Mouse (Mus musculus) urinary bladder, postnatal 4 days (tissue): Measurements from ENCODE around the gene Men1.
"Not testable (repeated sequence)": the region's sequence is repeated elsewhere in the genome, so short reads cannot be mapped to it uniquely, and the experiment has no call there.

Source experiments
- DNase-seq, 2 experiments: peaks; one replicate each; pipeline ENCODE4 v3.0.0; 2021 to 2022; ENCODE audit warnings: low spot score in 2 of 2

The Men1 gene

DNA sequence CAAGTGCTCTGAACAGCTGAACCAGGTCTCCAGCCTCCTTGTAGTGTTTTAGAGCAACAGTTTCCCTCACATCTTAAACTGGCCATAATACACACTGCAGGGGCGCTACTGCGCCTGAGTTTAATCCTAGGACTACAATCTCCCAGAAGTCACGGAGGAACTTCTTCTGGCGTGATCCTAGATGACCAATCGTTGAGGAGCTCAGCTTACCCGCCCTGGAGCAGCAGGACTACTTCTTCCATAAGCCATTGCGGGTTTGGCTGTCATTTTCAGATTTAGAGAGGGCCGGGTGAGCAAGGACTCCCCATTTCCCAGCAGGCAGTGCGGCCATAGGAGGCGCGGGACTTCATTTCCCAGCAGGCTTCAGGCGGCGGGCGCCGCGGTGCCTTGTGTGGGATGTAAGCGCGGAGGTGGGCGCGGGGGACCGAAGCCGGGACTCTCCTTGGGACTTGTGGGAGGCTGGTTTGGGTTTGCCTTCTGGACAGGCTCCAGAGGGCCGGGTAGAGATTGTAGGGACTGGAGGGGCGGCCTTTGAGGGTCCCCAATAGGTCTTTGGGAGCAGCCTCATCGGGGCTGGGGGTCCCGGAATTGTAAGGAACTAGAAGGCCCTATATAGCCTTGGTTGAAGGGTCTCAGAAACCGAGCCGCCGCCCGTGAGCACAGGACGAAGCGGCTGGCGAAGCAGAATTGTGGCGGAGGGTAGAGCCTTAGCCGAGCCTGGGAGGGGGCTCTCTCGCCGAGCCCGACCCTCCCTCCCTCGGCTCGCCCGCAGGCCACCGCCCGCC is at the start of gene Men1:
TSS of gene Men1 (plus strand) at position 307 of the 785 bp plus-strand sequence.
- peak; percentile 91 for DNase-seq

DNA sequence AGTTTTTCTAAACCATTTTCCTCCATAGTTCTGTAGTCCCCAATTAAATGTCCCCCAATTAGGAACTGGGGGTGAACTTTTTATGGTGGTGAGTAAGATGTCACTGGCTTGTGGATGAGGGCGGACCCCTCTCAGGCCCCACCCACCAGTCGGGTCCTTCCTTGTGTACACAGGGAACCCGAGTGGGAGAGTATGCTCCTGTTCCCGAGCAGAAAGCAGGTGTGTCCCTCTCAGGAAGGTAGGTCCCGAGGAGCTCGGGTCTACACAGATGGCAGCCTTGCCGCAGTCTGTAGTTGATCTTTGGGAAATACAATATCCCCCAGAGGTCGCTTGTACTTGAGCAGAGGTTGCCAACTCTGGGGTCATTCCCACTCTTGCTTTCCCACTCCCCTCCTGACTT is 49.6 kb upstream of the Men1 start:
- no peak for DNase-seq

DNA sequence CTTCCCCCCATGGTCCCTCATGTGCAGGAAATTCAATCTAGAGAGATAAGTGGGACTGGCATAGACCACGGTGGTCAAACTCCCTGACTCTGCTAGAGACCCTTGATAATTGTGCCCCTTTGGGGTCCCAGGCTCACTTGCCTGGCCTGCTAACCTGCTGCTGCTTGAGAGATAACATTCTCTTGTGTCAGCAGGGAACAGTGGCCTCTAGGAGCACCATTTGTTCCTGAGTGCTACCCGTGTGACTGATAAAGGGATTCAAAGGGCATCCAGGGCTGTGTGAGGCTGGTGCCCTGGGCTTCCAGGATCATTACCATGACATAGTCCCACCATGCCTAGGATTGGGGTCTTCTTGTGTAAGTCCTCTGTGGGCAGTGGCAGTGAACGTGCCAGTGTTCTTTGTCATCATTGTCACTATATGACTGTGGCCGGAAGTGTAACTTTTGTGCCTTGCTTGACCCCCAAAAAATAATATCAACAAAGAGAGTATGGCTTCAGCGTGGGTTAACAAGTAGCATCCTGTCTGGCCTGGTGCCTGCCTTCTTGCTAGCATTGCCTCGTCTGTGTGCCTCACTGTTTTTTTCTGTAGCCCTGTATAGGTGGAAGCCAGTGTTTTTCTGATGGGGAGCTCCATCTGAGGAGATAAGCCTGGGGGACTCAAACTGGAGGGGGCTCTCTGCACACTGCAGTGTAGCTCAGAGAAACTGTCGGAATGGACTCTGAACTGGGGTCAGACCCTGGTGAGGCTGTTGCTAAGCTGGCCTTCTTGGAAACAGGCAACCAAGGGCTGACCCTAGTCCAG is 48.9 kb upstream of the Men1 start:
- no peak for DNase-seq

DNA sequence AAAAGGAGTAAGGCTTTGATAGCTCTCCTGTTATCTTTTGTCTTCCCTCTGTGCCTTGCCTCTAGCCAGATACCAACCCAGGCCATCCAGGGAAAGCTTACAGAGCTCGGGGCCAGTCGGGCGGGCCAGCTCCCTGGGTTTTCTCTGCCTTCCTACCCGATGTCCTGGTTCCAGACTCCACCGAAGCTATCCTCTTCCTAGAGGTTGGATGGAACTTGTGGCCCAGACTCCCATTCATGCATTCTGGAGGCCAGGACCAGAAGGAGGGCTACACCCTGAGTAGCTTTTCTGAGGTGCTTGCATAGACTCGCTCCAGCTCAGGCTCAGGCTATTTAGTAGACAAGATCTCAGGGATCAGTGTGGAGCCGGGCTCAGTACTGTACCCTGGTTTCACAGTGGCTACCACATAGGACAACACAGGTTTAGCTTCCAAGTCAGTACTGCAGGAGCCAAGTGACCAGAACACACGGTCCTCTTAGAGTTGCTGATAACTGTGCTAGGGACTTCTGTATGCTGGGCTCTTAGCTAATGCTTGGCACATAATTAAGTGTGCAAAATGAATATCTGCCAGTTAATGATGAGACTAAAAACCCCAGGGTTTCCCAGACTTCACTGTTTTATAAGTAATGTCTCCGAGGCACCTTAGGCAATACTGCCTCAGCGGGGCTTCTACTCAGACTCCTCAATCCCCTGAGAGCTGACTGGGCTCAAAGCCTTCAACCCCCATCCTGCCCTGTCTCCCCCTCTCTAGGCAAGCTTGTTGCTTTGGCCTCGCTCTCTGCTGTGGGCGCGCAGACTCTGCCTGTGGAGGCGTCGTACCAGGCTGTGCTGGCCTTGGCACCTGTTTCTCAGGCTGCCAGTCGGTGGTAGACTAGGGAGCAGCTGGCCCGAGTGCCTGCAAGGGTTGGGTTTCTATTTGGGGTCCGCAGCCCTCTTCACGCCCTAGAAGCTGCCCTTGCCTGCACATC is 48.1 kb upstream of the Men1 start:
- no peak for DNase-seq

DNA sequence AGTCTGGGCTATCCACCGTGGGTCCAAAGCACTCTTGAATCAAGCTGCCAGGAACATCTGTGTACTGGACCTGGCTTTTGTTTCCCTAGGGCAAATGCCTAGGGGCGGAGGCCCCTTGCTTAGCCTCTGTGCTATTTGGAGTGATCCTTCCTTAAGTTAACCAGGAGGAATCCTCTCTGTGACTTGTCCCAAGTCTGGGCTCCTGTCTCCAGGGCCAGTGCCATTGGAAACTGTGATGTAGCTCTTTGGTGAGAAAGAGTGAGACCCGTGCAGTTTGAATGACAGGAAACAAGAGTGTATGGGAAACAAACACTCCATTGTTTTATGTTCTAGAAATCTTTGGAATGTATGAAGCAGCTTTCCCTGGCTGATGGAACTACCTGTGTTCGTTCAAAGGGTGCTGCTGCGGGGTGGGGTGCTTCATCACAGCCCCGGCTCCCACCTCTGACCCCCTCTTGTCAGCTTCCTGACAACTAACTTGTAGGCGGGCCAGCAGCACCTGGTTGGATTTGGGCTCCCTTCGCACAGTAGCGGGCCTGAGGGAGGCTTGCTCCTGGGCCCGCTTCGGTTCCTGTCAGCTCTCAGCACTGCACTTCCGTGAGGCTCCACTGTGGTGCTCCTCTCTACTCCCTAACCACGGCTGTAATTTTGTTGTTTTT is 46.4 kb upstream of the Men1 start:
- DNase-seq = no peak

DNA sequence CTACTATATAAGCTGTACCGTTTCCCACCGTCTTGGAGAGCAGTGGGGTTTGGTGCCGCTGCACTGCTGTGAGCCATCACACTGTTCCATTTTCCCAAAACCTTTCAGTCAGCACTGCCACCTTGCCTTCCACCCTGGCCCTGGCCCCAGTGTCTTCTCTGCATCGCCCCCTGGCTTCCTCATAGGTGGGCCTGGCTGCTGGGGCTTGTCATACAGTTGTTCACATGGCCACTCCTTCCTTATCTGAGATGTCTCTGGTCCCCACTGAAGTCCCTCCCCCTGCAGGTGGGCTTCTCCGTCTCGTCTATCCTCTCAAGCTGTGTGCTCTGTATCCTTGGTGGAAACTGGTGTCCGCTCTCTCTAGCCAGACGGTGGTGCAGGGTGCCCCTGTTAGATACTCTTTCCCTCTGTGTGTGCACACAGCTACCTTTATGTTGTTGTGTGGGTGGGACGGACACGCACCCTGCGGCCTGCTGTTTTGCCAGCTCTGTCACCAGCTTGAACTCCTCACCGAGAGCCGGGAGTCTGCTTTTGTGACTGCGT is 45.0 kb upstream of the Men1 start:
- no peak for DNase-seq

DNA sequence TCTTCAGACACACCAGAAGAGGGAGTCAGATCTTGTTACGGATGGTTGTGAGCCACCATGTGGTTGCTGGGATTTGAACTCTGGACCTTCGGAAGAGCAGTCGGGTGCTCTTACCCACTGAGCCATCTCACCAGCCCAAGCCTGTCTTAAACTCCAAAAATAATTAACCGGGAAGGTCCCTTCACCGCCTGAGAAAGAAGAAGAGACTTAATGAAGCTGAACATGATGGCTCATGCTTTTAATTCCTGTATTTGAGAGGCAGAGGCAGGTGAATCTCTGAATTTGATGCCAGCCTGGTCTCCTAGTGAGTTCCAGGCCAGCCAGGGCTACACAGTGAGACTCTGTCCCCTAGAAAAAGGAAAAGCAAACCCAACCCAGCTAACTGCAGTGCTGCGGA is 44.1 kb upstream of the Men1 start:
- not testable (repeated sequence) for DNase-seq

DNA sequence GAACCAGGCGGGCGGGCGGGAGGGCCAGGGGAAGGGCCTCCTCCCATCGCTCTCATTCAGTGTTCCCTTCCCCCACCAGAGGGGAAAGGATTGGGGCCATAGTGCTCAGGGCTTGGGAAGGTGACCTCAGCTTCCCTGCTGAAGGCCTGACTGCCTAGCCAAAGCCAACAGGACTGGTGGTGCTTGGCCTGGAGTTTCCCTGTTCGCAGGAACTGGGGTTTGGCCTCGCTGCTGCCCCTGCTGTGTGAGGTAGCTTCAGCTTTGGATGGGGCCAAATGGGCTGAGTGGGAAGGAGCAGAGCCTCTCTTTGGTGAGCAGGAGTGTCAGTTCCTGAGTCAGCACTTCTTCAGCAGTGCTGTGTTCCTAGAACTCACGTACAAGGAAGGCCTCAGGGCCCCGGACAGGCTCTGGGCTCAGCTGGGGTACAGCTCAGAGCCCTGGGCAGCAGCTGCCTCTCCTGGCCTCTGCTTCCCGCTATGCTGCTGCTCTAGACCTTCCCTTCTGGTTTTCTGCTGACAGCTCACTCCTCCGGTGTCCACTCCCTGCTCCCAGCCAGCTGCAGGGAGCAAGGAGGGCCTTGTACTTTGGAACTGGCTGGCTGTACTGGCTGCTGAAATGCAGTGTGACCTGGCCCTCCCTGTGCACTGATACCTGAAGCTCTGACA is 43.5 kb upstream of the Men1 start:
- no peak for DNase-seq

DNA sequence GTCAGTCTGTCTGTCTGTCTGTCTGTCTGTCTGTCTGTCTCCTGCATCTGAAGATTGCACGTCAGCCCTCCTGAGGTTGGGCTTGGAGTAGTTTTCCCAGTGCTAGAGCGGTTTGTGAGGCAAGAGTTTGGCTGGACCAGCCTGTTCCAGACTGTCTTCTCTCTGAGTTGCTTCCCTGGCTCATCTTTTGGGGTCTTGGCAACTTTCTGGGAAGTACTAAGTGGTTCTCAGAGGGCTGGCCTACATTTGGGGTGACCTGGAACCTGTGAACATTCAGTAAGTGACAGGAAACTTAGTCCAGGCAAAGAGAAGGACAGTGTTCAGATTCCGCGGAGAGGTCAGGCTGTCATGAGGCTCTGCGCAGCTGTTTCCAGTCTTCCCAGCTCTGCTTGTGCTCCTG is 42.5 kb upstream of the Men1 start:
- DNase-seq = no peak

DNA sequence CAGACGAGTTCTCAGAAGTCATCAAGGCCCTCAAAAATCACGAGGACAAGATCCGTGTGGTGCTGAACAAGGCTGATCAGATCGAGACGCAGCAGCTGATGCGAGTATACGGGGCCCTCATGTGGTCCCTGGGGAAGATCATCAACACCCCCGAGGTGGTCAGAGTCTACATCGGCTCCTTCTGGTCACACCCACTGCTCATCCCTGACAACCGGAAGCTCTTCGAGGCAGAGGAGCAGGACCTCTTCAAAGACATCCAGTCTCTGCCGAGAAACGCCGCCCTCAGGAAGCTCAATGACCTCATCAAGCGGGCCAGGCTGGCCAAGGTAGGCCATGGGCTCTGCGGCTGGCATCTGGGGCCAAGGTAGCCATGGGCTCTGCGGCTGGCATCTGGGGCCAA is 40.5 kb upstream of the Men1 start:
- DNase-seq = no peak

DNA sequence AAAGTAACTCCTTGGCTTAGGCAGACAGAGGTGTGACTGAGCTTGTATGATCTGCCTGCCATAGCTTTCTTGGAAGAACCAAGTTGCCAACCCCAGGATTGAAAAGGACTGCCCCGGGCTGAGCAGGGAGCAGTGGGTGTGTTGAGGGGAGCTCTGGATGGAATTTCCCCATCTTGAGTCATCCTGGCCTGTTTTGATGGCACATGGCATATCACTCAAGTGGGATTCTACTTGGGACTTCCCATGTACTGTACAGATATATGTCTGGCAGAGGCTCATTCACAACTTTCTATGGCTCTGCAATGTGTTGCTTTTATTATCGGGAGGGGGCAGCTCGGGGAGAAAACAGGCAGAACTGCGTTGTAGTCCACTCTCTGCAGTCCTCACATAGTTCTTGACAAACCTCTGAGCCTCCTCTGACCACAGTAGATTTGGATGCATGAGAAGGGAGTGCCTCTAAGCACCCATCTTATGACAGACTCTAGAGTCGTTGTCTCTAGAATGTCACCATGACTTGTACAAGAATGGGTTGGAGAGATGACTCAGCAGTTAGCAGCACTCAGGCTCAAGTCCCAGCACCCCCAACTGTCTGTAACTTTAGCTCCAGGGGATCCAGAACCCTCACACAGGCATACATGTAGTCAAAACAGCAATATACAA is 38.1 kb upstream of the Men1 start:
- no peak for DNase-seq

DNA sequence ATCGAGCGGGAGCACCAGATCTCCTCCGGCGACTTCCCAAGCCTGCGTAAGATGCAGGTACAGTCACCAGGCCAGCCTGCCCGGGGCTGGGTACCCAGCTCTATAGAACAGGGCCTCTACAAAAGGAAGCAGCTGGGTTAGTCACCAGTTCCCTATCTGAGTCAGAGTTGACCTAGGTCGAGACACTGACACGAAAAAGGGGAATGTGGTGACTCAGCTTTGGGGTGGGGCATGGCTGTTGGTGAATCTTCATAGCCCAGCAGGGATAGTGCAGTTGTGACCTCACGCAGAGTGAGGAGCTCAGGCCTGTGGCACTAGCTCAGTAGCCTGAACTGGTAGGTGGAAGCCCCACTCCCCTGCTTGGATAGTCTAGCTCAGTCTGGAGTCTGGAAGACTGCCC is 37.1 kb upstream of the Men1 start:
- DNase-seq = no peak

DNA sequence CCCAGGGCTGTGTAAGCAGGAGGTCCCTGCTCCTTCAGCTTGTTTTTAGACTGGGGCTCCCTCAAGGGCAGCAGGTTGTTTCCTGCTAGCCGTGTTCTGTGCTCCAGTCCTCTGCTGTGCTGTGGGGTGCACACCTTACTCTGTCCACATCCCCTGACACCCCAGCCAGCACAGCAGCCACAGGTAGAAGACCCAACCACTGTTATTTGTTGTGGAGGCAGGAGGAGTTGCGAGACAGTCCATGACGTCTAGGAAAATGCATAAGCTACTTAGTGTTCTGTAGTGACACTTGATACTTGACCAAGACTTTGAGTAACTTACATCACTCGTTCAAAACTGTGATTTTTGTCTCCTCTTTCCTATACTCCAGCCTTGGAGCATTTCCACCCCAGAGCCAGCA is 35.8 kb upstream of the Men1 start:
- DNase-seq = no peak

DNA sequence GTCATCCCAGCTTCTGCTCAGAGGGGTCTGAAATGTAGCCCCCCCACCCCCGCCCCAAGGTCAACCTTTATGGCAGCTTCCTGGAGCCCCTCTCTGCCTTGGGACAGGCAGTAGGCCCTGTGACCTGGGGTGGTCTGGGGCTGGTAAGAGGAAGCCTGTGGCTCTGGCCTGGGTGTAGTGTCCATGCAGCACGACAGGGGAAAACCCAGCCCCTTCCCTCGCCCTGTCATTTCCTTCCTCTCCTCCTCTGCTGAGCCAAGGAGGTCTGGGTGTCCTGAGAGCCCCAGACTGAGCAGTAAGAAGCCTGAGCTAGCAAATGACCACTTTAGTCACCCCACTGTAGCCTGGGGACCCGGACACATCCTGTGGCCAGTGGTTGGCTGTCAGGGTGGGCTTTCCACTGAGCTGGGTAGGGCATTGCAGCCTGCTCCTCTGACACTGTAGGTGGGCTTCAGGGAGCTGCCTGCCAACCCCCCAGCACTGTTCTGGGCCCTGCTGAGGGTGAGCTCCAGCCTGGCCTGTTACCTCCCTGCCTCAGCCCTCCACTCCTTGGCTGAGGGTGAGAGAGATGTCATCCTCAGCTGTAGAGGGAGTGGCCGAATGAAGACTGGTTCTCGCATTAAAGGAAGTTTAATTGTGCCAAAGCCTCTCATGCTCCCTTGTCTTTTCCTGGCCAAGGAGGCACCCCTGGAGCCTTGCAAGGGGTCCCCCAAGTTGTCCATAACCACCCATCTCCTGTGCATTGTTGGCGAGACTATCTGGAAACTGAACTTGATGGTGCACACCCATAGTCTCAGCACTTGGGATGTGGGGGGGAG is 35.1 kb upstream of the Men1 start:
- no peak for DNase-seq

DNA sequence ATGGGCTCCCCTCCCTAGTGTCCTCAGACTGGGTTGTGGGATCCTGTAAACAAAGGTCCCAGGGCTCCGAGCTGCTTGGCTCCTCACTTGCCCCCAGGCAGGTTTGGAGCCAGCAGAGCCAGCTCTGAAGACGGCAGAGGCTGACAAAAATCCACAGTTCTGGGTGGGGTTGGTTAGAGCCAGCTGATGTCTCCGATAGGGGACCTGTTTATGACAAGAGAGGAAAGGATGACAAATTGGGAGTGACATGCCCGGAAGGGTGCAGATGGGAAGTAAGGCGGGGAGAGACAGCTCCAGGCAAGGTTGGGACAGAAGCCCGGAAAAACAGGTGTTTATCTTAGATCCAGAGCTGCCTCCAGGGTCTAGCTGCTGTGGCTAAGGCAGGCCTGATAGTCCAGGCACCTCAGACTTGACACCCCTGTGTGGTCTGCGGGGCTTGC is 34.4 kb upstream of the Men1 start:
- DNase-seq = no peak

DNA sequence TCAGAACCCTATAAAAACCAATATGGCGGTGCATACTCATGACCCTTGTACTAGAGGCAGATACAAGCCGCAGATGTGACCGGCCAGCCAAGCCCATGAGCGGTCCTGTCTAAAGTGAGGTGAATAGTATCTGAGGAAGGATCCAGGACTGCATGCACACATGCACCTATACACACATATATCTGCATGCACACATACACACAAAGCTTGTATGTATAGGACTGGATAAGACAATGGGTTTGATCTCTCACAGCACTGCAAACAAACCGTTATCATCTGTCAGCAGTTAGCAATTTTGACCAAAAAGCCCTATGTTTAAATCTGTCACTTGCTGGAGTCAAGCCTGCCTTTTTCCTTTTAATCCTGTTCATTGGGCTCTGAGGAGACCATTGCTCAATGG is 32.7 kb upstream of the Men1 start:
- DNase-seq = no peak

DNA sequence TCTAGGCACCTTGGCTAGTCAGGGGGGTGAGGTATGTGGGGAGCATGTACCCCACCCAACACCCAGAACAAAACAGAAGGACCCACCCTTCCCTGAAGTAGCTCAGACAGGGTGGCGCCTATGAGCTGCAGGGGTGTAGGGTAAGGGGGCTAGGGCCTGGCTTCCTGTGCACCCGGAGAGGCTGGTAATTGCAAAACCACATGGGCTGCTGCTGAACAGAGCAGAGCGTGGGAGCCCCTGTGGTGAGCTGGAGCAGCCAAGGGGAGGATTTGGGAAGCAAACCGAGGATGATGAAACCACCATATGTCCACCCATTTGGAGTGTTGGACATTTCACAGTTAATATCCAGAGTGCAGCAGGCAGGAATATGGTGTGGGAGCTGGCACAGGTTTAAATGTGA is 32.3 kb upstream of the Men1 start:
- no peak for DNase-seq

DNA sequence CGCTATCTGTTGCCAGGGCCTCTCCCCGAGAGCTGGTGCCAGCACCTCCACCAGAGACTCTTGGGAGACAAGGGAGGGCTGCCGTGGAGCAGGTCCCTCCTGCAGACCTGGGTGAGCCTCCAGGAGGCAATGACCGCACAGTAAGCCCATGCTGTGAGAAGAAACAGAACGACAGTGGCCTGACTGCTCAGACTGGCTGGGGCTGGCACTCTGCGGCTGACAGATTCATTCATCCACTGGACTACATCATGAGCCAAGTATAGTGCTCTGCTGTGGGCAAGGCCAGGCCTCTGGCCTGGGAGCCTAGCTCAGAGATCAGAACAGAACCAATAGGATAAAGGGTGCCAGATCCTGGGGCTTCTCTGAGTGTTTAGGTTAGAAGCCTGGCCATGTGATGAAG is 30.9 kb upstream of the Men1 start:
- no peak for DNase-seq

DNA sequence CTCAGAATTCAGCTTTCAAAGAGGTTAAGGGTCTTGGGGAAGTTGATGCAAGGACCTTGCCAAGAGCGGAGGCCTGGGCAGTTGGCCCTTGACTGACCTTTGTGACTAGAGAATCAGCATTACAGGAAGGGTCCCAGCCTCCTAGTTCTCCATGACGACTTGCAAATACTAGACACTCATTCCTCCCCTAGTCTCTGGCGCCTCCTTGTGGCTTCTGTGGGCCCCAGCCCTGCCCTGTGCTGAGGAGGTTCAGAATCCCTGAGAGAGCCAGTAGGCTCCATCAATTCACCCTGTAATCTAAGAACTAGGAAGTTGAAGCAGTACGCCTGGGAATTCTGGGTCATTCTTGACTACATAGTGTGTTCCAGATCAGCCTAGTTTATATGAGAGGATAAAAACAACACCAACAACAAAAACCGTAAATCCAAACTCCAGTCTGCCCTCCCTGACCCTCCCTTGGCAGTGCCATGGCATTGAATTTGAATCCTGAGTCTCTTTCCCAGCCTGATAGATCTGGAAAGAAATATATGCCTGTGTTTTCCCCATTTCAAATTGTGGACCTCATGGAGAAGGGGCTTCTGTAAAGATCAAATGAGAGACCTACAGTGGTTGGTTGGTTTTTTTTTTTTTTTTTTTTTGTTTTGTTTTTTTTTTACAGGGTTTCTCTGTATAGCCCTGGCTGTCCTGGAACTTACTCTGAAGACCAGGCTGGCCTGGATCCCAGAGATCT is 29.8 kb upstream of the Men1 start:
- peak; percentile 85 to 94 for DNase-seq
